Mouse (Mus musculus) liver, adult 2 months (tissue): ENCODE measurements around the gene Hnrnpa2b1.

Experiments
- CTCF ChIP-seq: fragments of 200-500 bp; IDR thresholded peaks from 2 replicates; pipeline ENCODE4 v1.5.1; 2011; ENCODE audit warnings: low read depth, low read length, control low read depth
- POLR2A ChIP-seq: fragments of 200-500 bp; IDR thresholded peaks from 2 replicates; pipeline ENCODE4 v1.6.1; 2011; ENCODE audit warnings: low read length, control low read depth; ENCODE audit not compliant: insufficient read depth; ENCODE audit errors: extremely low read depth

DNA sequence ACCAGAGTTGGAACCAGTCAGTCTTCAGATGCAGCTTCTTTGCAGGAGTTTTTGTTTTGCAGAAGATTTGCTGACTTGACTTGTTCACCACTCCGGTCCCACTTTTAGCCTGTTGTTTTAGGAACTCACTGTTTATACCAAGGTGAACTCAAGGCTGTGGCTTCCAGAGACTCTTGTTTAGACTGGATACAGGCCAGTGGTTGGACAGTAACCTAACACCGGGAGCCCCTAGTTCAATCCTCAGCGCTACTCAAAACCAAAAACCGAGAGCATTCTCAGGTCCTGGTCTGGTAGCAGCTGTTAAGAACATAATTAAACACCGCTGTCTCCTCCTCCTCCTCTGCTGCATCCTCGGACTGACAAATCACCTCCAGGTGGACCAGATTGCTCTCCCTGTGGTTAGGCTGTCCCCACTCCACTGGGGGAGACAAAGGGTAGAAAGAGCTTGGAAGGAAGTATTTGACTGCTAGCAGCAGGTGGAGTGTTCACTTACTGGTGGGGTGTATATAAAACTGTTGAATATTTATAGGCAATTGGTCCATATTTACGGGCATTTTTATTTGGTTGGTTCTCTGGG is 16.7 kb downstream of the Hnrnpa2b1 start:
- TF ChIP-seq CTCF (no peak), POLR2A (no peak)
